ENCODE assay signal across 23 mouse cellular contexts in the genomic region with DNA sequence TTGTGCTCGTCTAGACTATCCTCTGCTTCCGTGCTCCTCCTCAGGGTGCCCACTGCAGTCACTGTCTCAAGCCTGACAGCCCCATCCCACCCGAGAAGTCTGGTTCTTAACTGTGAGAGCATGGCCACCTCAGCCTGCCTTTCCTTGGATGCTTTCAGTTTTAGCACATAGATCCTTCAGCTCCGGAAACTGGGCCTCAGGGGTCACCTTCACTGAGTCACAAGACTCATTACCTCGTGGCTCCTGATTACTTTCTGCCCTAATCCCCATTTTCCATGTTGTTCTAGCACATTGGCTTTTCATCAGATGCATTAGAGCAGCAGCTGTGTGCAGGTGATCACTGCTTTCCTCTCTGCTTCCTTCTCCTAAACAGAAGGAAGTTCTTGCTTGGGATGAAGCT. TPM values are rescaled to one million over a fixed set of nuclear protein-coding genes. Genes with fewer than 3 reads are reported as not detected.
DNase-seq lines count a peak whose midpoint lies in the region; ATAC-seq and TF ChIP-seq lines count a peak whose summit lies in the region.
"Had no signal": no experiment of that assay in that cellular context is flagged by ENCODE, and none has a peak within 500 bp of the region (broad histone marks: within the 10 kb centered on the region; RNA-seq: fewer than 3 reads in every experiment).

No protein-coding gene starts in this region.

- peaks cover 9% of the 10 kb centered on the region; the same call in 1 of the 2 replicates for H3K36me3 ChIP-seq in ES-E14 (ENCODE audit: control insufficient read depth, insufficient read depth, low read length, poor library complexity, severe bottlenecking)
- peaks cover 96% of the 10 kb centered on the region for H3K36me3 ChIP-seq in liver, embryonic 15.5 days (replicated peaks)
- no peaks in the 10 kb centered on the region; the same call in 1 of the 2 replicates for H3K36me3 ChIP-seq in forebrain, postnatal 0 days (ENCODE audit: insufficient read depth)

- TF ChIP-seq CTCF in forebrain, postnatal 0 days (IDR thresholded peaks at IDR 0.05; ENCODE audit: low read depth): no peak

- ATAC-seq in frontal cortex, adult (ENCODE audit: low TSS enrichment): peak; percentile 29; the same call in 1 of the 2 replicates
- ATAC-seq in liver, embryonic 15.5 days (ENCODE audit: insufficient read depth): no peak
- no peak for ATAC-seq in forebrain, postnatal 0 days
- ATAC-seq: CD4-positive, CD25-positive, alpha-beta regulatory T cell, adult 4 months; forebrain, embryonic 13.5 days had no signal

- peak overlapping the region; percentile 74; the same call in 1 of the 2 replicates for H3K27ac ChIP-seq in ES-E14 (ENCODE audit: insufficient read depth, low read depth, low read length, poor library complexity, severe bottlenecking)
- H3K27ac ChIP-seq in liver, embryonic 15.5 days (replicated peaks): peak overlapping the region; percentile 77
- no peak overlapping the region for H3K27ac ChIP-seq in forebrain, postnatal 0 days (ENCODE audit: low read depth, low read length)
- H3K27ac ChIP-seq: forebrain, embryonic 13.5 days; limb, embryonic 12.5 days; macrophage; midbrain, embryonic 12.5 days had no signal

- H3K4me3 ChIP-seq in ES-E14 (ENCODE audit: insufficient read depth in 1 of 2, low read depth in 1 of 2, low read length in 2 of 2, poor library complexity in 1 of 2, severe bottlenecking in 1 of 2): no peak overlapping the region
- no peak overlapping the region for H3K4me3 ChIP-seq in liver, embryonic 15.5 days (replicated peaks)
- H3K4me3 ChIP-seq in forebrain, postnatal 0 days (ENCODE audit: low read depth, low read length): no peak overlapping the region
- H3K4me3 ChIP-seq: forebrain, embryonic 13.5 days; hindbrain, embryonic 10.5 days; limb, embryonic 12.5 days; midbrain, embryonic 12.5 days had no signal

- WGBS in liver, embryonic 15.5 days (ENCODE audit: insufficient replicate concordance): 83% methylated on average over 5 of the region's 5 CpGs
- 73% methylated on average over 5 of the region's 5 CpGs for WGBS in forebrain, postnatal 0 days

- H3K4me1 ChIP-seq in ES-E14 (ENCODE audit: control insufficient read depth in 2 of 2, insufficient read depth in 2 of 2, low read length in 2 of 2, poor library complexity in 1 of 2): peaks cover 8% of the 10 kb centered on the region in 2 experiments
- H3K4me1 ChIP-seq in liver, embryonic 15.5 days (replicated peaks): peaks cover 71% of the 10 kb centered on the region
- H3K4me1 ChIP-seq in forebrain, postnatal 0 days (ENCODE audit: insufficient read depth): no peaks in the 10 kb centered on the region
- H3K4me1 ChIP-seq: forebrain, embryonic 13.5 days; limb, embryonic 12.5 days had no signal

- 0 out of 2 replicates have a peak overlapping the region, but pooled peaks have one; percentile 32 for H3K4me2 ChIP-seq in liver, embryonic 15.5 days
- H3K4me2 ChIP-seq in forebrain, postnatal 0 days (ENCODE audit: low read depth): no peak overlapping the region
- H3K4me2 ChIP-seq: forebrain, embryonic 13.5 days; limb, embryonic 12.5 days; lung, embryonic 14.5 days; midbrain, embryonic 12.5 days had no signal

- in situ Hi-C loops in ES-E14 (cut with MboI; ENCODE audit: low sequenced_read_pairs in 2 of 2, unreplicated experiment in 2 of 2): no loop called here

- no peak overlapping the region for H3K9ac ChIP-seq in ES-E14 (ENCODE audit: insufficient read depth, low read depth, low read length, poor library complexity, severe bottlenecking)
- H3K9ac ChIP-seq in liver, embryonic 15.5 days: no peak overlapping the region
- H3K9ac ChIP-seq in forebrain, postnatal 0 days: no peak overlapping the region
- H3K9ac ChIP-seq: forebrain, embryonic 13.5 days; limb, embryonic 12.5 days; lung, embryonic 14.5 days had no signal

- H3K27me3 ChIP-seq in liver, embryonic 15.5 days: no peaks in the 10 kb centered on the region
- H3K27me3 ChIP-seq in forebrain, postnatal 0 days (ENCODE audit: insufficient read depth, low read length): no peaks in the 10 kb centered on the region
- H3K27me3 ChIP-seq: forebrain, embryonic 13.5 days; limb, embryonic 12.5 days; midbrain, embryonic 12.5 days had no signal

- DNase-seq in frontal cortex, adult 2 months (ENCODE audit: extremely low spot score in 1 of 2, low spot score in 1 of 2): no peak
- DNase-seq in kidney, postnatal 36 days: peak; percentile 16
- no peak for DNase-seq in kidney, adult 8-10 months
- DNase-seq in ES-E14 (ENCODE audit: low read depth, low spot score): no peak
- DNase-seq in retina, postnatal 1 day: no peak
- no peak for DNase-seq in forebrain, postnatal 0 days
- DNase-seq: adrenal gland, adult 8-10 months; cerebellum, adult 9-11 months; gastrocnemius, postnatal 25 days; kidney, adult 9 months; kidney, postnatal 25 days; lung, embryonic 14.5 days; right cerebral cortex, adult 18-20 months; thymus, adult 18-20 months; thymus, postnatal 4 days had no signal

- no peaks in the 10 kb centered on the region for H3K9me3 ChIP-seq in ES-E14 (ENCODE audit: control insufficient read depth, insufficient read depth, low read depth, low read length)
- no peaks in the 10 kb centered on the region for H3K9me3 ChIP-seq in liver, embryonic 15.5 days (replicated peaks)
- H3K9me3 ChIP-seq in forebrain, postnatal 0 days (ENCODE audit: low read length): no peaks in the 10 kb centered on the region
- H3K9me3 ChIP-seq: forebrain, embryonic 13.5 days; hindbrain, embryonic 10.5 days; limb, embryonic 12.5 days; midbrain, embryonic 12.5 days had no signal

TF ChIP-seq in ES-E14, 5 proteins besides CTCF, POLR2A, EP300 and RAD21:
- no peak for TF ChIP-seq ZC3H11A (IDR thresholded peaks at IDR 0.05; ENCODE audit: borderline replicate concordance, low read depth, low read length)
- TF ChIP-seq HCFC1 (IDR thresholded peaks at IDR 0.05; ENCODE audit: borderline replicate concordance, insufficient read depth, low read length): no peak
- TF ChIP-seq CHD2 (IDR thresholded peaks at IDR 0.05; ENCODE audit: low read depth, low read length): no peak
- no peak for TF ChIP-seq MAFK (IDR thresholded peaks at IDR 0.05; ENCODE audit: insufficient read depth, low read depth, low read length)
- TF ChIP-seq ZNF384 (IDR thresholded peaks at IDR 0.05; ENCODE audit: low read depth, low read length): no peak

RNA-seq across cellular contexts. Expression of gene Nadk2, which starts 16.4 kb away (rescaled TPM):
- 41.7 and 51.2 TPM in 2 replicates for polyA plus RNA-seq in frontal cortex, adult 2 months (2012; rRNA removed)
- 48.3 and 64.5 TPM in 2 replicates for total RNA-seq in ES-E14 (2012; rRNA removed)
- polyA plus RNA-seq in liver, embryonic 15.5 days (2015; fragmentation: Nextera tagmentation; extraction: Ambion mirVana): 97.8 and 101 TPM in 2 replicates
- 30.7 and 33.3 TPM in 2 replicates for total RNA-seq in forebrain, postnatal 0 days (2014; rRNA removed)
- 19.3 and 22.6 TPM in 2 replicates for polyA plus RNA-seq in forebrain, postnatal 0 days (2015; fragmentation: Nextera tagmentation; extraction: Ambion mirVana)

RNA-seq across cellular contexts. Expression of gene Lmbrd2, which starts 52.9 kb away (rescaled TPM):
- polyA plus RNA-seq in frontal cortex, adult 2 months (2012; rRNA removed): 20.2 and 21.3 TPM in 2 replicates
- total RNA-seq in ES-E14 (2012; rRNA removed): 24.1 and 26.4 TPM in 2 replicates
- polyA plus RNA-seq in liver, embryonic 15.5 days (2015; fragmentation: Nextera tagmentation; extraction: Ambion mirVana): 1.4 and 1.8 TPM in 2 replicates
- 19.2 and 23.2 TPM in 2 replicates for total RNA-seq in forebrain, postnatal 0 days (2014; rRNA removed)
- 2.3 and 3.3 TPM in 2 replicates for polyA plus RNA-seq in forebrain, postnatal 0 days (2015; fragmentation: Nextera tagmentation; extraction: Ambion mirVana)

Comparison
In these comparisons a context has a peak if more than half of its experiments do, and no peak if none do; other contexts are left out.
1. DNase-seq: peak in kidney, postnatal 36 days (2 of 2); none in frontal cortex, adult 2 months (0 of 2), kidney, adult 8-10 months (0 of 2), ES-E14 (single experiment), retina, postnatal 1 day (single experiment) and forebrain, postnatal 0 days (single experiment).